Mouse (Mus musculus) left cerebral cortex, adult 8-10 months (tissue): ENCODE results near the gene Ercc6l. TPM values are rescaled to one million over a fixed set of nuclear protein-coding genes. Genes with fewer than 3 reads are reported as not detected.
"Not testable (repeated sequence)": the region's sequence is repeated elsewhere in the genome, so short reads cannot be mapped to it uniquely, and the experiment has no call there.

Experiments
- DNase-seq, 2 experiments: peaks; one replicate each; pipeline ENCODE4 v3.0.0; 2022; ENCODE audit warnings: low spot score in 2 of 2
- total RNA-seq, 4 experiments: library from RNA; stranded (reverse); gene quantifications; 2 replicates each; pipeline ENCODE4 v1.2.4; 2022

The Ercc6l gene
- total RNA-seq, 4 experiments from 2014 or later = 0.11 to 0.32 (median 0.21) TPM

- peak; percentile 15 to 18 for DNase-seq
Measured at GRCm38 (mm10) chrX:102115676-102116075, 41.2 kb downstream of the Ercc6l start.

GRCm38 (mm10) chrX:102109349-102109748 is 47.5 kb downstream of the Ercc6l start:
- not testable (repeated sequence) for DNase-seq

DNA sequence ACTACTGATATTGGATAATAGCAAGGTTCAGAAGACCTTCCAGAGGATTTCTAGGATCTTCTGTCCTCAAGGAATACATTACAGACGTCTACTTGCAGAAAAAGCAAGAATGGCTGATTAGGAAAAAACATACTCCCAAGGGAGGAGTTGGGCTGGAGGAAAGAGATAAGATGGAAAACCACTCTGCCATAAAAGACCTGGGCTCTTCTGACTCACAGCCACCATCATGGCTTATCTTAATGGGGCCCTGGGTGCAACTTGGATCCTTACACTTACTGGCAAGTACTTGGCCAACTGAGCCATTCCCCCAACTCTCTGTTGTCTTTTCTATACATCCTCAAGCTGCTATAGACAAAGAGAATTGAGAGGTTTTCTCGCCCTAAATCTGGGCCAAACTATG is 53.1 kb downstream of the Ercc6l start:
- DNase-seq = not testable (repeated sequence)

DNA sequence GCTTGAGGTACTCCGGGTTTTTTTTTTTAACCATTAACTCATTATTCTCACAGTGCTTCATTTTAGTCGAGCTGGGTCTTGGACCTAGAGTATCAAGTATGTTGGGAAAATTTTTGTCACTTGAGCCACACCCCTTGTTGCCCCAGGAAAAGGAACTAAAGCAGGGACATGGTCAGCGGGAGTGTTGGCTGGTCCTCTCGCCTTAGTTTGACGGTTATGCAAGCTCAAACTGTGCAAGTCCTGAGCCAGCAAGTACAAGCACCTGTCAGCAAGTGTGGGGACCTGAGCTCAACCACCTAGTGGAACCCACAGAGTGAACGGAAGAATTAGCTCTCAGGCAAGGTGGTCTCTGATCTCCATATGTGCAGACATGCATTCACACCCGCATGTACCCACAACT is 55.0 kb downstream of the Ercc6l start:
- DNase-seq = no peak

- no peak for DNase-seq
Measured at GRCm38 (mm10) chrX:102094381-102094904, 62.4 kb downstream of the Ercc6l start.

Other genes with a start within 250 kb of the Ercc6l start
- 10 to 100 TPM; 19.2 to 26.1 (median 23.6) TPM for gene Rtl5, start 85.8 kb downstream of the Ercc6l start, total RNA-seq
- 10 to 100 TPM; 10.8 to 34.9 (median 21.6) TPM for gene Pin4, start 37.6 kb downstream of the Ercc6l start, total RNA-seq
- gene Rps4x, start 32.3 kb upstream of the Ercc6l start, total RNA-seq = 100 to 1,000 TPM; 466 to 552 (median 501) TPM
- 1 to 10 TPM; 2.8 to 4.0 (median 3.3) TPM for gene Cited1, start 95.1 kb upstream of the Ercc6l start, total RNA-seq